Mouse (Mus musculus) forebrain, embryonic 14.5 days (tissue): Measurements from ENCODE around the gene Nek1. TPM values are rescaled to one million over a fixed set of nuclear protein-coding genes. Genes with fewer than 3 reads are reported as not detected.

ENCODE experiments used
- ATAC-seq: fragments of 200-750 bp; cut with Nextera tagmentation; 2 replicates; pipeline ENCODE4 v1.8.0; 2017; ENCODE audit warnings: mild to moderate bottlenecking, moderate library complexity
- DNase-seq: peaks from one replicate; pipeline ENCODE4 v3.0.0-alpha.2; 2015; ENCODE audit warnings: low spot score
- H3K27ac ChIP-seq: fragments of 300-500 bp; sonication (generic); 2 replicates; pipeline ENCODE4 v1.5.1; 2014; ENCODE audit warnings: low read depth, mild to moderate bottlenecking, control low read depth, low read length, moderate library complexity
- H3K27me3 ChIP-seq: fragments of 300-500 bp; sonication (generic); replicated peaks from 2 replicates; pipeline ENCODE4 v1.6.1; 2014; ENCODE audit warnings: low read length, control low read depth, mixed read lengths; ENCODE audit not compliant: control insufficient read depth, insufficient read depth
- H3K36me3 ChIP-seq: fragments of 300-500 bp; sonication (generic); 2 replicates; pipeline ENCODE4 v1.6.1; 2014; ENCODE audit warnings: low read length, control low read depth; ENCODE audit not compliant: control insufficient read depth, insufficient read depth
- H3K4me1 ChIP-seq: fragments of 300-500 bp; sonication (generic); 2 replicates; pipeline ENCODE4 v1.6.1; 2014; ENCODE audit warnings: antibody characterized with exemption, low read length, control low read depth; ENCODE audit not compliant: control insufficient read depth, insufficient read depth
- H3K4me2 ChIP-seq: fragments of 300-500 bp; sonication (generic); 2 replicates; pipeline ENCODE4 v1.6.1; 2014; ENCODE audit warnings: mild to moderate bottlenecking, control low read depth, low read length
- H3K4me3 ChIP-seq: fragments of 300-500 bp; sonication (generic); 2 replicates; pipeline ENCODE4 v1.5.1; 2014; ENCODE audit warnings: low read depth, low read length, control low read depth
- H3K9ac ChIP-seq: fragments of 300-500 bp; sonication (generic); 2 replicates; pipeline ENCODE4 v1.6.1; 2014; ENCODE audit warnings: mild to moderate bottlenecking, low read length, control low read depth, moderate library complexity
- H3K9me3 ChIP-seq: fragments of 300-500 bp; sonication (generic); replicated peaks from 2 replicates; pipeline ENCODE4 v1.6.1; 2016; ENCODE audit warnings: low read length, control low read depth, mixed read lengths; ENCODE audit not compliant: control insufficient read depth
- WGBS: fragments of 180-500 bp; shearing (Covaris S2); extraction: QIAGEN DNeasy Blood & Tissue Kit; methylation state at CpG from one replicate; pipeline ENCODE4 v1.1.7; 2014; 5-methylcytosine and 5-hydroxymethylcytosine counted together
- polyA plus RNA-seq: library from polyadenylated mRNA; unstranded; fragments of >200 nt; fragmentation: Nextera tagmentation; extraction: Ambion mirVana; gene quantifications from 2 replicates; pipeline ENCODE4 v1.2.1, GENCODE M21; 2014

Gene Nek1
- polyA plus RNA-seq, 1 experiment from 2014 or later: 19.9 TPM

- WGBS: 65% methylated on average over 12 of the region's 12 CpGs
Measured at GRCm38 (mm10) chr8:61177680-61178593, 184.9 kb downstream of the Nek1 start.

GRCm38 (mm10) chr8:61178594-61179140, 185.7 kb downstream of the Nek1 start:
- H3K4me2 ChIP-seq: peak overlapping the region; percentile 10
- H3K27me3 ChIP-seq: no peaks in the 10 kb centered on the region
- no peak overlapping the region for H3K27ac ChIP-seq
- H3K9ac ChIP-seq: no peak overlapping the region
- ATAC-seq (peak; percentile 79), DNase-seq (peak; percentile 65)
- H3K36me3 ChIP-seq: no peaks in the 10 kb centered on the region
- H3K4me3 ChIP-seq: no peak overlapping the region
- H3K9me3 ChIP-seq: no peaks in the 10 kb centered on the region; the same call in 1 of the 2 replicates
- WGBS: 26% methylated on average over 11 of the region's 11 CpGs
- H3K4me1 ChIP-seq: no peaks in the 10 kb centered on the region; the same call in 1 of the 2 replicates

More at GRCm38 (mm10) chr8:61177680-61178593, 184.9 kb downstream of the Nek1 start:
- H3K27me3 ChIP-seq: no peaks in the 10 kb centered on the region
- H3K9ac ChIP-seq: no peak overlapping the region
- no peaks in the 10 kb centered on the region for H3K9me3 ChIP-seq
- H3K4me2 ChIP-seq: no peak overlapping the region
- no peak overlapping the region for H3K4me3 ChIP-seq
- DNase-seq (no peak), ATAC-seq (no peak)
- H3K27ac ChIP-seq: no peak overlapping the region
- no peaks in the 10 kb centered on the region for H3K36me3 ChIP-seq
- no peaks in the 10 kb centered on the region; the same call in 1 of the 2 replicates for H3K4me1 ChIP-seq

Other genes with a start within 250 kb of the Nek1 start
- 102 TPM in 2 replicates for gene Hpf1, start 102.8 kb upstream of the Nek1 start, polyA plus RNA-seq
- 55.1 and 59.9 TPM in 2 replicates for gene Clcn3, start 9.9 kb upstream of the Nek1 start, polyA plus RNA-seq
- 27.1 and 30.9 TPM in 2 replicates for gene Sh3rf1, start 230.7 kb downstream of the Nek1 start, polyA plus RNA-seq